Mouse (Mus musculus) heart, embryonic 11.5 days (tissue): Measurements from ENCODE around the gene E030030I06Rik. TPM values are rescaled to one million over a fixed set of nuclear protein-coding genes. Genes with fewer than 3 reads are reported as not detected.
A peak's percentile ranks its signal among the peaks of the same experiment; 100 is the strongest.
"Not testable (repeated sequence)": the region's sequence is repeated elsewhere in the genome, so short reads cannot be mapped to it uniquely, and the experiment has no call there.

ENCODE experiments used
- ATAC-seq: fragments of 200-750 bp; cut with Nextera tagmentation; replicated peaks from 2 replicates; pipeline ENCODE4 v1.8.0; 2017; ENCODE audit warnings: moderate library complexity; ENCODE audit not compliant: insufficient number of reproducible peaks, low FRiP score, low TSS enrichment
- H3K27ac ChIP-seq: fragments of 300-500 bp; sonication (generic); 2 replicates; pipeline ENCODE4 v1.5.1; 2014; ENCODE audit warnings: mild to moderate bottlenecking, low read depth, low read length
- H3K27me3 ChIP-seq: fragments of 300-500 bp; sonication (generic); 2 replicates; pipeline ENCODE4 v1.6.1; 2014; ENCODE audit warnings: mild to moderate bottlenecking, low read length, mixed read lengths; ENCODE audit not compliant: control insufficient read depth, insufficient read depth
- H3K36me3 ChIP-seq: fragments of 300-500 bp; sonication (generic); 2 replicates; pipeline ENCODE4 v1.6.1; 2014; ENCODE audit warnings: mild to moderate bottlenecking, low read length, moderate library complexity, mixed read lengths; ENCODE audit not compliant: control insufficient read depth, insufficient read depth
- H3K4me1 ChIP-seq: fragments of 300-500 bp; sonication (generic); 2 replicates; pipeline ENCODE4 v1.6.1; 2014; ENCODE audit warnings: low read length; ENCODE audit not compliant: control insufficient read depth, insufficient read depth
- H3K4me2 ChIP-seq: fragments of 300-500 bp; sonication (generic); 2 replicates; pipeline ENCODE4 v1.6.1; 2014; ENCODE audit warnings: mild to moderate bottlenecking, moderate library complexity
- H3K4me3 ChIP-seq: fragments of 300-500 bp; sonication (generic); 2 replicates; pipeline ENCODE4 v1.5.1; 2014; ENCODE audit warnings: low read depth, low read length
- H3K9ac ChIP-seq: fragments of 300-500 bp; sonication (generic); 2 replicates; pipeline ENCODE4 v1.6.1; 2014; ENCODE audit warnings: mild to moderate bottlenecking, low read depth, low read length, moderate library complexity
- H3K9me3 ChIP-seq: fragments of 300-500 bp; sonication (generic); replicated peaks from 2 replicates; pipeline ENCODE4 v1.6.1; 2016; ENCODE audit warnings: low read length; ENCODE audit not compliant: control insufficient read depth
- WGBS: fragments of 180-500 bp; shearing (Covaris S2); extraction: QIAGEN DNeasy Blood & Tissue Kit; methylation state at CpG from one replicate; pipeline ENCODE4 v1.1.7; 2014; ENCODE audit not compliant: insufficient replicate concordance; 5-methylcytosine and 5-hydroxymethylcytosine counted together
- polyA plus RNA-seq: library from polyadenylated mRNA; unstranded; fragments of >200 nt; fragmentation: Nextera tagmentation; extraction: Ambion mirVana; gene quantifications from 2 replicates; pipeline ENCODE4 v1.2.1, GENCODE M21; 2014

Gene E030030I06Rik
- polyA plus RNA-seq: 14.5 and 19.8 TPM in 2 replicates

GRCm38 (mm10) chr10:22149073-22149690 is at the start of gene E030030I06Rik:
Gene E030030I06Rik (minus strand): TSS chr10:22149270.
- peak within 1 kb of the TSS; percentile 36; the same call in 1 of the 2 replicates for H3K27ac ChIP-seq
- H3K36me3 ChIP-seq: no peaks in the 10 kb centered on the region
- H3K27me3 ChIP-seq: peaks cover 26% of the 10 kb centered on the region
- H3K4me1 ChIP-seq: peaks cover 6% of the 10 kb centered on the region
- H3K9me3 ChIP-seq: no peaks in the 10 kb centered on the region
- peak within 1 kb of the TSS; percentile 71 for H3K4me3 ChIP-seq
- peak; percentile 60; the same call in 1 of the 2 replicates for ATAC-seq
- peak within 1 kb of the TSS; percentile 95 for H3K4me2 ChIP-seq
- H3K9ac ChIP-seq: peak within 1 kb of the TSS; percentile 74
- under 1% methylated on average over 36 of the region's 37 CpGs for WGBS

DNA sequence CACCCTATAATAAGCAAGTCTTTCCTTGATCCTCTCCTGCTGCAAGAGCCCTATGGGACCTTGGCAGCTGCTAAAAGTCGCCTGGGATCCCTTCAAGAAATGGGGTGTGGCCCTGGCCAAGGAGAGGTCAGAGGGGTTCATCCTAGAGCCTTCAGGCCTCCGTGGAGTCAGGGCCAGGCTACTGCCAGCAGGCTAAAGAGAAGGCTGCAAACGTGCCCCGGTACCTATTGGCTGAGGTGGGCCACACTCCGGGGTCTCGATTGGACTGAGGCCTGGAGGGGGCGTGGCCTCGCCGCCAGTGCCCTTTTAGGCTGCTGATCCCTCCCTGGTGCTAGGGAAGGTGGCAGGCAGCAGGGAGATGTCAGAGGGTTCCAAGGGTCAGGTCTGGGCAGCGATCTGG is 42.0 kb upstream of the E030030I06Rik start:
- not testable (repeated sequence) for H3K9ac ChIP-seq, H3K27me3 ChIP-seq, H3K9me3 ChIP-seq, H3K4me1 ChIP-seq, H3K36me3 ChIP-seq, H3K27ac ChIP-seq, H3K4me3 ChIP-seq
- peak; percentile 41; the same call in 1 of the 2 replicates for ATAC-seq
- 4% methylated on average over 6 of the region's 10 CpGs for WGBS
- H3K4me2 ChIP-seq: peak overlapping the region; percentile 32; the same call in 1 of the 2 replicates

DNA sequence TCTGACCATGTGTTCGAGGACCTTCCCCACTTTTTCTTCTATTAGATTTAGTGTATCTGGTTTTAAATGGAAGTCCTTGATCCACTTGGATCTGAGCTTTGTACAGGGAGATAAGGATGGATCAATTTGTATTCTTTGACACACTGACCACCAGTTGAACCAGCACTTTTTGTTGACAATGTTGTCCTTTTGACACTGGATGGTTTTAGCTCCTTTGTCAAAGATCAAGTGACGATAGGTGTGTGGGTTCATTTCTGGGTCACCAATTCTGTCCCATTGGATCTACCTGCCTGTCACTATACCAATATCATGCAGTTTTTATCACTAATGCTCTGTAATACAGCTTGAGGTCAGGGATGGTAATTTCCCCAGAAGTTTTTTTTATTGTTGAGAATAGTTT is 27.4 kb upstream of the E030030I06Rik start:
- not testable (repeated sequence) for H3K4me1 ChIP-seq, H3K4me2 ChIP-seq, H3K27me3 ChIP-seq, H3K36me3 ChIP-seq, H3K27ac ChIP-seq, H3K9me3 ChIP-seq, H3K4me3 ChIP-seq, H3K9ac ChIP-seq, ATAC-seq
- 70% methylated on average over 2 of the region's 2 CpGs for WGBS

DNA sequence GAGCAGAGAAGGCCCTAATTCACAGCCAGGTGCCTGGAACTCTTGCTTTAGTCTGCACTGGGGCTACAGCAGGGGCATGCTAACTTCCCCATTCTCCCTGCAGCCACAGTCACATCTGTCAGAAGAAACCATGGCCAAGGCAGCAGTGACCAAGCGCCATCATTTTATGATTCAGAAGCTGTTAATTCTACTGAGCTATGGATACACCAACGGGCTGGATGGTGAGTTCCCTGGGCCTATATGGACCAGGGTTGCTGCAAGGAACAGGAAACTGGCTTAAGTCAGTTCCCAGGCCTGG is 25.1 kb upstream of the E030030I06Rik start:
- not testable (repeated sequence) for H3K27me3 ChIP-seq, H3K4me2 ChIP-seq, H3K27ac ChIP-seq, H3K9ac ChIP-seq, H3K4me3 ChIP-seq, H3K36me3 ChIP-seq, H3K4me1 ChIP-seq, H3K9me3 ChIP-seq, ATAC-seq
- 87% methylated on average over 2 of the region's 2 CpGs for WGBS

- not testable (repeated sequence) for H3K36me3 ChIP-seq, H3K27ac ChIP-seq, H3K4me1 ChIP-seq, H3K9me3 ChIP-seq, H3K27me3 ChIP-seq, ATAC-seq, H3K9ac ChIP-seq
- 13% methylated on average over 11 of the region's 17 CpGs for WGBS
- Histone ChIP-seq H3K4me3 (peak overlapping the region; percentile 12; the same call in 1 of the 2 replicates), H3K4me2 (peak overlapping the region; percentile 39)
These were observed 24.5 kb upstream of the E030030I06Rik start for GRCm38 (mm10) chr10:22173335-22174189.

GRCm38 (mm10) chr10:22172431-22173334 is 23.6 kb upstream of the E030030I06Rik start:
- H3K36me3 ChIP-seq, H3K27me3 ChIP-seq, H3K9me3 ChIP-seq, ATAC-seq, H3K9ac ChIP-seq, H3K27ac ChIP-seq, H3K4me1 ChIP-seq: not testable (repeated sequence)
- 54% methylated on average over 4 of the region's 5 CpGs for WGBS
- Histone ChIP-seq H3K4me2 (peak overlapping the region; percentile 39), H3K4me3 (peak overlapping the region; percentile 12; the same call in 1 of the 2 replicates)

DNA sequence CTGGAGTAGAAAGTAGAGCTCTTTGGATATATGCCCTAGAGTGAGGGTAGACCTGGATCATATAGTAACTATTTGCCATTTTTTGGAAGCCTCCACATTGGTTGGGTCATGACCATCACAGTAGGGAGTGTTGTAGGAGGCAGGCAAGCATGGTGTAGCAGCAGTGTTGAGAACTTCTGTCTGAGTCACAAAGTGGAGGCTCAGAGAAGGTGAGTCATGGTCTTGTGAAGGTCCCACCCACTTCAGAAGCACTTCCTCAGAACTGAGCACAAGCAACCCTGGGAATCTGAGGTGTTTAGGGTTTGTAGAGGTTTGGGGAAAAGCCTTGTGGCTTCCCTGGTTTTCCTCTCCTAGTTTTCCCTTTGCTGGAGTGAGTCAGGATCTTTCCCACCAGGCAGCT is 20.0 kb upstream of the E030030I06Rik start:
- not testable (repeated sequence) for H3K4me3 ChIP-seq, H3K27me3 ChIP-seq, H3K36me3 ChIP-seq, H3K4me2 ChIP-seq, H3K4me1 ChIP-seq, H3K9ac ChIP-seq, ATAC-seq, H3K9me3 ChIP-seq, H3K27ac ChIP-seq

DNA sequence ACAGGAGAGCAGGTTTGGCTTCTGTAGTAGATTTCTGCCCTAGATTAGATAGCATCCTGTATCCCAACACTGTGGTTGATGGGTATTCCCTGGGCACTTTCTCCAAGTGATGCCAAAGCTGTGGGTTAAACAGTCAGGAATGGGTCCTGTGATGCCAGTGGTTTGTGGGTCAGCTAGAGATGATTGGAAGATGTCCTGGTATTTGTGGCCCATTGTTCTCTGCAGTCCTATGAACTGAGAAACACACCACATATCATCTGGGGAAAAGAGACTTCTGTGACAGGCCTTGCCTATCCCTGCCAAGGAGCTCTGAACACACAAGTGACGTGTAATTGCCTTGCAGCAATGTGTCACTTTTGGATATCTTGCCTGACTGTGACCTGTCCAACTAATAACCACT is 18.0 kb upstream of the E030030I06Rik start:
- H3K36me3 ChIP-seq: not testable (repeated sequence)

More for the DNA sequence above, 18.0 kb upstream of the E030030I06Rik start:
- H3K27ac ChIP-seq, H3K27me3 ChIP-seq, H3K9ac ChIP-seq, H3K4me2 ChIP-seq, H3K4me3 ChIP-seq, ATAC-seq, H3K9me3 ChIP-seq, H3K4me1 ChIP-seq: not testable (repeated sequence)
- 70% methylated on average over 1 of the region's 1 CpGs for WGBS
